ENCODE assay signal across 8 mouse cellular contexts in the genomic region with DNA sequence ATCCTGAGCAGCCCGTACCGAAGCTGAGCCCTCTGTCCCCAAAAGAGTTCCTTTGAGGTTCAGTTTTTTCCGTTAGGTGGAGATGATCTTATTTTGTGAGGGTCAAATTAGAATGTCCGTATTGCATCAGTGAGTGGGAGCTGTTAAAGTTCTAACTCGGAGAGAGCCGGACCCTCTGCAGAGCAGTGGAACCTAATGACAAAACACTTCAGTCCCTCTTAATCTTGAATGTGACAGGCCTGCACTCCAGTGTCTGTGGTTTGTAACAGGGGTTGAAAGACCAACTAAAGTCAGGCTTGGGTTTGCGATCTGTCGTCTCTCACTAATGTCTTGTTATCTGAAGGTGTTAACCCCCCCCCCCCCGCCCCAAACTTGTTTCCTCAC. TPM values are rescaled to one million over a fixed set of nuclear protein-coding genes. Genes with fewer than 3 reads are reported as not detected.
A peak's percentile ranks its signal among the peaks of the same experiment; 100 is the strongest.
DNase-seq lines count a peak whose midpoint lies in the region; ATAC-seq and TF ChIP-seq lines count a peak whose summit lies in the region.

No protein-coding gene starts in this region.

- H3K4me3 ChIP-seq in kidney, embryonic 16.5 days (ENCODE audit: low read length) = peak overlapping the region; percentile 57
- peak overlapping the region; percentile 84 for H3K4me3 ChIP-seq in cortical plate, adult 2 months (ENCODE audit: insufficient read depth, low read length)
- peak overlapping the region; percentile 85 for H3K4me3 ChIP-seq in hindbrain, postnatal 0 days (ENCODE audit: low read length)
- H3K4me3 ChIP-seq in midbrain, postnatal 0 days (ENCODE audit: low read depth, low read length) = peak overlapping the region; percentile 77

- peak overlapping the region; percentile 76 for H3K9ac ChIP-seq in kidney, embryonic 16.5 days (replicated peaks; ENCODE audit: low read length)
- H3K9ac ChIP-seq in hindbrain, postnatal 0 days (replicated peaks; ENCODE audit: low read length) = peak overlapping the region; percentile 76
- H3K9ac ChIP-seq in midbrain, postnatal 0 days (replicated peaks; ENCODE audit: low read length, poor library complexity, severe bottlenecking) = peak overlapping the region; percentile 66

- peak overlapping the region; percentile 70 for H3K4me2 ChIP-seq in kidney, embryonic 16.5 days (replicated peaks; ENCODE audit: low read depth, low read length)
- H3K4me2 ChIP-seq in hindbrain, postnatal 0 days (ENCODE audit: low read depth, low read length) = peak overlapping the region; percentile 85
- H3K4me2 ChIP-seq in midbrain, postnatal 0 days (ENCODE audit: low read depth, low read length, poor library complexity, severe bottlenecking) = peak overlapping the region; percentile 64

- H3K36me3 ChIP-seq in kidney, embryonic 16.5 days (ENCODE audit: insufficient read depth, low read length) = peaks cover 13% of the 10 kb centered on the region
- peaks cover 13% of the 10 kb centered on the region; the same call in 1 of the 2 replicates for H3K36me3 ChIP-seq in hindbrain, postnatal 0 days (ENCODE audit: insufficient read depth, low read length)
- H3K36me3 ChIP-seq in midbrain, postnatal 0 days (ENCODE audit: insufficient read depth, low read length) = peaks cover 17% of the 10 kb centered on the region; the same call in 1 of the 2 replicates

- WGBS in kidney, embryonic 16.5 days = 2% methylated on average over 9 of the region's 9 CpGs
- WGBS in hindbrain, postnatal 0 days = 6% methylated on average over 9 of the region's 9 CpGs
- WGBS in midbrain, postnatal 0 days = 7% methylated on average over 9 of the region's 9 CpGs

- ATAC-seq in kidney, embryonic 16.5 days (ENCODE audit: low FRiP score, low TSS enrichment) = peak; percentile 47; the same call in 1 of the 2 replicates
- peak; percentile 52 for ATAC-seq in hindbrain, postnatal 0 days
- ATAC-seq in midbrain, postnatal 0 days (ENCODE audit: low FRiP score) = peak; percentile 58; the same call in 1 of the 2 replicates

- no peak for TF ChIP-seq CTCF in cortical plate, adult 2 months (IDR thresholded peaks at IDR 0.05; ENCODE audit: extremely low read depth, insufficient read depth, low read length)
- no peak for TF ChIP-seq CTCF in hindbrain, postnatal 0 days (IDR thresholded peaks at IDR 0.05; ENCODE audit: low read depth)
- TF ChIP-seq CTCF in midbrain, postnatal 0 days (IDR thresholded peaks at IDR 0.05) = no peak

- no peaks in the 10 kb centered on the region for H3K9me3 ChIP-seq in kidney, embryonic 16.5 days (ENCODE audit: low read length)
- no peaks in the 10 kb centered on the region for H3K9me3 ChIP-seq in hindbrain, postnatal 0 days (ENCODE audit: low read length)
- H3K9me3 ChIP-seq in midbrain, postnatal 0 days (ENCODE audit: low read length) = no peaks in the 10 kb centered on the region

- peaks cover 13% of the 10 kb centered on the region for H3K4me1 ChIP-seq in kidney, embryonic 16.5 days (ENCODE audit: insufficient read depth, low read length)
- peaks cover 4% of the 10 kb centered on the region; the same call in 1 of the 2 replicates for H3K4me1 ChIP-seq in cortical plate, adult 2 months (ENCODE audit: control insufficient read depth, insufficient read depth, low read length)
- H3K4me1 ChIP-seq in hindbrain, postnatal 0 days (ENCODE audit: insufficient read depth, low read length) = peaks cover 7% of the 10 kb centered on the region; the same call in 1 of the 2 replicates
- peaks cover 5% of the 10 kb centered on the region; the same call in 1 of the 2 replicates for H3K4me1 ChIP-seq in midbrain, postnatal 0 days (ENCODE audit: insufficient read depth, low read length)

- no peak for TF ChIP-seq POLR2A in cortical plate, adult 2 months (IDR thresholded peaks at IDR 0.05; ENCODE audit: extremely low read depth, insufficient read depth, low read length)

- no peak overlapping the region for H3K27ac ChIP-seq in kidney, embryonic 16.5 days (ENCODE audit: low read length)
- no peak overlapping the region for H3K27ac ChIP-seq in cortical plate, adult 2 months (ENCODE audit: insufficient read depth, low read length)
- peak overlapping the region; percentile 77 for H3K27ac ChIP-seq in hindbrain, postnatal 0 days
- no peak overlapping the region for H3K27ac ChIP-seq in midbrain, postnatal 0 days (ENCODE audit: low read depth, low read length)

- no peak for DNase-seq in kidney, postnatal 25 days
- no peak for DNase-seq in hindbrain, postnatal 0 days (ENCODE audit: low spot score)
- DNase-seq in midbrain, postnatal 0 days (ENCODE audit: low spot score) = no peak
- DNase-seq in adrenal gland, postnatal 25 days = no peak
- no peak for DNase-seq in embryo, embryonic 9.5 days (ENCODE audit: extremely low spot score)
- no peak for DNase-seq in thymus, postnatal 4 days

- H3K27me3 ChIP-seq in kidney, embryonic 16.5 days (ENCODE audit: insufficient read depth, low read length) = no peaks in the 10 kb centered on the region
- H3K27me3 ChIP-seq in hindbrain, postnatal 0 days (ENCODE audit: insufficient read depth, low read length) = no peaks in the 10 kb centered on the region
- H3K27me3 ChIP-seq in midbrain, postnatal 0 days (ENCODE audit: insufficient read depth, low read length) = no peaks in the 10 kb centered on the region

RNA-seq across cellular contexts. Expression of a gene that starts 0.5 kb away (rescaled TPM):
- polyA plus RNA-seq in kidney, embryonic 16.5 days (2015; fragmentation: Nextera tagmentation; extraction: Ambion mirVana) = 59.6 and 66.3 TPM in 2 replicates
- polyA plus RNA-seq in cortical plate, adult 2 months (2012; rRNA removed) = 20.1 and 20.9 TPM in 2 replicates
- 15.9 and 31.5 TPM in 2 replicates for total RNA-seq in hindbrain, postnatal 0 days (2014; rRNA removed)
- polyA plus RNA-seq in hindbrain, postnatal 0 days (2015; fragmentation: Nextera tagmentation; extraction: Ambion mirVana) = 54.9 and 55.5 TPM in 2 replicates
- 16.5 and 21.3 TPM in 2 replicates for total RNA-seq in midbrain, postnatal 0 days (2014; rRNA removed)
- 55.4 and 58.3 TPM in 2 replicates for polyA plus RNA-seq in midbrain, postnatal 0 days (2015; fragmentation: Nextera tagmentation; extraction: Ambion mirVana)
- total RNA-seq in adrenal gland, postnatal 25 days (2021) = 41.8 and 48.1 TPM in 2 replicates

RNA-seq across cellular contexts. Expression of a gene that starts 8.0 kb away (rescaled TPM):
- polyA plus RNA-seq in kidney, embryonic 16.5 days (2015; fragmentation: Nextera tagmentation; extraction: Ambion mirVana) = 101 and 102 TPM in 2 replicates
- polyA plus RNA-seq in cortical plate, adult 2 months (2012; rRNA removed) = 98.8 and 109 TPM in 2 replicates
- total RNA-seq in hindbrain, postnatal 0 days (2014; rRNA removed) = 21.6 and 23.6 TPM in 2 replicates
- 80.5 and 86.8 TPM in 2 replicates for polyA plus RNA-seq in hindbrain, postnatal 0 days (2015; fragmentation: Nextera tagmentation; extraction: Ambion mirVana)
- 51.9 TPM in 2 replicates for total RNA-seq in midbrain, postnatal 0 days (2014; rRNA removed)
- 74.3 and 79.3 TPM in 2 replicates for polyA plus RNA-seq in midbrain, postnatal 0 days (2015; fragmentation: Nextera tagmentation; extraction: Ambion mirVana)
- total RNA-seq in adrenal gland, postnatal 25 days (2021) = 39.1 and 47.9 TPM in 2 replicates

RNA-seq across cellular contexts. Expression of a gene that starts 40.1 kb away (rescaled TPM):
- 17.8 and 20.8 TPM in 2 replicates for polyA plus RNA-seq in kidney, embryonic 16.5 days (2015; fragmentation: Nextera tagmentation; extraction: Ambion mirVana)
- polyA plus RNA-seq in cortical plate, adult 2 months (2012; rRNA removed) = 2.1 and 3.7 TPM in 2 replicates
- 13.9 and 15.7 TPM in 2 replicates for total RNA-seq in hindbrain, postnatal 0 days (2014; rRNA removed)
- polyA plus RNA-seq in hindbrain, postnatal 0 days (2015; fragmentation: Nextera tagmentation; extraction: Ambion mirVana) = 21.5 and 21.6 TPM in 2 replicates
- 15.0 and 15.9 TPM in 2 replicates for total RNA-seq in midbrain, postnatal 0 days (2014; rRNA removed)
- polyA plus RNA-seq in midbrain, postnatal 0 days (2015; fragmentation: Nextera tagmentation; extraction: Ambion mirVana) = 21.4 and 22.4 TPM in 2 replicates
- 4.2 and 6.7 TPM in 2 replicates for total RNA-seq in adrenal gland, postnatal 25 days (2021)
